Mouse (Mus musculus): ENCODE measurements around the gene C1qc. TPM values are rescaled to one million over a fixed set of nuclear protein-coding genes. Genes with fewer than 3 reads are reported as not detected.

The C1qc gene
- polyA plus RNA-seq, 1 experiment from 2014 or later = 20.8 TPM

- no peak overlapping the region for H3K27ac ChIP-seq (ENCODE audit: low read length)
- no peaks in the 10 kb centered on the region for H3K36me3 ChIP-seq (ENCODE audit: control insufficient read depth, insufficient read depth, low read length)
- no peak overlapping the region for H3K9ac ChIP-seq (ENCODE audit: low read depth, low read length)
Observed at GRCm38 (mm10) chr4:136868371-136868770, 24.5 kb downstream of the C1qc start.

GRCm38 (mm10) chr4:136867690-136868345 is 25.0 kb downstream of the C1qc start:
- Histone ChIP-seq H3K27me3 (ENCODE audit: control insufficient read depth, insufficient read depth, low read depth, low read length) (no peaks in the 10 kb centered on the region), H3K27ac (ENCODE audit: low read length) (no peak overlapping the region), H3K4me3 (ENCODE audit: low read depth, low read length) (no peak overlapping the region), H3K9me3 (replicated peaks; ENCODE audit: control insufficient read depth, low read length, poor library complexity, severe bottlenecking) (no peaks in the 10 kb centered on the region), H3K36me3 (ENCODE audit: control insufficient read depth, insufficient read depth, low read length) (no peaks in the 10 kb centered on the region), H3K9ac (ENCODE audit: low read depth, low read length) (no peak overlapping the region), H3K4me2 (ENCODE audit: low read length) (no peak overlapping the region), H3K4me1 (ENCODE audit: control insufficient read depth, insufficient read depth, low read length) (peaks cover 23% of the 10 kb centered on the region)
- 10% methylated on average over 12 of the region's 12 CpGs for WGBS
- ATAC-seq = no peak

More at GRCm38 (mm10) chr4:136868371-136868770, 24.5 kb downstream of the C1qc start:
- WGBS = 78% methylated on average over 6 of the region's 6 CpGs
- Histone ChIP-seq H3K4me1 (ENCODE audit: control insufficient read depth, insufficient read depth, low read length) (peaks cover 23% of the 10 kb centered on the region), H3K4me3 (ENCODE audit: low read depth, low read length) (no peak overlapping the region), H3K27me3 (ENCODE audit: control insufficient read depth, insufficient read depth, low read depth, low read length) (no peaks in the 10 kb centered on the region), H3K4me2 (ENCODE audit: low read length) (no peak overlapping the region), H3K9me3 (replicated peaks; ENCODE audit: control insufficient read depth, low read length, poor library complexity, severe bottlenecking) (no peaks in the 10 kb centered on the region)
- ATAC-seq = no peak

GRCm38 (mm10) chr4:136865531-136865930 is 27.3 kb downstream of the C1qc start:
- no peaks in the 10 kb centered on the region for H3K9me3 ChIP-seq (replicated peaks; ENCODE audit: control insufficient read depth, low read length, poor library complexity, severe bottlenecking)
- peak overlapping the region; percentile 5; the same call in 1 of the 2 replicates for H3K4me2 ChIP-seq (ENCODE audit: low read length)
- H3K4me1 ChIP-seq (ENCODE audit: control insufficient read depth, insufficient read depth, low read length) = peaks cover 29% of the 10 kb centered on the region
- no peaks in the 10 kb centered on the region for H3K36me3 ChIP-seq (ENCODE audit: control insufficient read depth, insufficient read depth, low read length)
- ATAC-seq = no peak
- H3K4me3 ChIP-seq (ENCODE audit: low read depth, low read length) = no peak overlapping the region
- no peaks in the 10 kb centered on the region for H3K27me3 ChIP-seq (ENCODE audit: control insufficient read depth, insufficient read depth, low read depth, low read length)
- peak overlapping the region; percentile 69 for H3K27ac ChIP-seq (ENCODE audit: low read length)
- peak overlapping the region; percentile 15; the same call in 1 of the 2 replicates for H3K9ac ChIP-seq (ENCODE audit: low read depth, low read length)
- WGBS = 48% methylated on average over 5 of the region's 5 CpGs

- peaks cover 29% of the 10 kb centered on the region for H3K4me1 ChIP-seq (ENCODE audit: control insufficient read depth, insufficient read depth, low read length)
- no peak overlapping the region for H3K4me3 ChIP-seq (ENCODE audit: low read depth, low read length)
- H3K9ac ChIP-seq (ENCODE audit: low read depth, low read length) = peak overlapping the region; percentile 15; the same call in 1 of the 2 replicates
- no peaks in the 10 kb centered on the region for H3K9me3 ChIP-seq (replicated peaks; ENCODE audit: control insufficient read depth, low read length, poor library complexity, severe bottlenecking)
- peak overlapping the region; percentile 69 for H3K27ac ChIP-seq (ENCODE audit: low read length)
- H3K27me3 ChIP-seq (ENCODE audit: control insufficient read depth, insufficient read depth, low read depth, low read length) = no peaks in the 10 kb centered on the region
- no peaks in the 10 kb centered on the region for H3K36me3 ChIP-seq (ENCODE audit: control insufficient read depth, insufficient read depth, low read length)
- WGBS = 3% methylated on average over 15 of the region's 15 CpGs
- peak; percentile 44; the same call in 1 of the 2 replicates for ATAC-seq
- H3K4me2 ChIP-seq (ENCODE audit: low read length) = peak overlapping the region; percentile 5; the same call in 1 of the 2 replicates
Observed at GRCm38 (mm10) chr4:136864751-136865470, 28.0 kb downstream of the C1qc start.

GRCm38 (mm10) chr4:136863517-136863916 is 29.3 kb downstream of the C1qc start:
- H3K9me3 ChIP-seq (replicated peaks; ENCODE audit: control insufficient read depth, low read length, poor library complexity, severe bottlenecking) = no peaks in the 10 kb centered on the region
- H3K9ac ChIP-seq (ENCODE audit: low read depth, low read length) = no peak overlapping the region
- H3K27me3 ChIP-seq (ENCODE audit: control insufficient read depth, insufficient read depth, low read depth, low read length) = no peaks in the 10 kb centered on the region
- ATAC-seq = no peak
- H3K4me2 ChIP-seq (ENCODE audit: low read length) = no peak overlapping the region
- WGBS = 13% methylated on average over 9 of the region's 9 CpGs
- H3K27ac ChIP-seq (ENCODE audit: low read length) = no peak overlapping the region
- H3K36me3 ChIP-seq (ENCODE audit: control insufficient read depth, insufficient read depth, low read length) = no peaks in the 10 kb centered on the region
- peaks cover 29% of the 10 kb centered on the region for H3K4me1 ChIP-seq (ENCODE audit: control insufficient read depth, insufficient read depth, low read length)
- H3K4me3 ChIP-seq (ENCODE audit: low read depth, low read length) = no peak overlapping the region

- H3K9ac ChIP-seq (ENCODE audit: low read depth, low read length) = no peak overlapping the region
- no peaks in the 10 kb centered on the region for H3K9me3 ChIP-seq (replicated peaks; ENCODE audit: control insufficient read depth, low read length, poor library complexity, severe bottlenecking)
- no peaks in the 10 kb centered on the region for H3K36me3 ChIP-seq (ENCODE audit: control insufficient read depth, insufficient read depth, low read length)
- WGBS = 67% methylated on average over 2 of the region's 2 CpGs
- peaks cover 23% of the 10 kb centered on the region for H3K4me1 ChIP-seq (ENCODE audit: control insufficient read depth, insufficient read depth, low read length)
- peak overlapping the region; percentile 45; the same call in 1 of the 2 replicates for H3K27ac ChIP-seq (ENCODE audit: low read length)
- no peaks in the 10 kb centered on the region for H3K27me3 ChIP-seq (ENCODE audit: control insufficient read depth, insufficient read depth, low read depth, low read length)
- ATAC-seq = no peak
- no peak overlapping the region for H3K4me3 ChIP-seq (ENCODE audit: low read depth, low read length)
- H3K4me2 ChIP-seq (ENCODE audit: low read length) = no peak overlapping the region
Observed at GRCm38 (mm10) chr4:136862411-136862810, 30.5 kb downstream of the C1qc start.

GRCm38 (mm10) chr4:136861806-136862205 is 31.1 kb downstream of the C1qc start:
- H3K4me2 ChIP-seq (ENCODE audit: low read length) = no peak overlapping the region
- H3K9me3 ChIP-seq (replicated peaks; ENCODE audit: control insufficient read depth, low read length, poor library complexity, severe bottlenecking) = no peaks in the 10 kb centered on the region
- H3K4me3 ChIP-seq (ENCODE audit: low read depth, low read length) = no peak overlapping the region
- H3K4me1 ChIP-seq (ENCODE audit: control insufficient read depth, insufficient read depth, low read length) = peaks cover 23% of the 10 kb centered on the region
- no peaks in the 10 kb centered on the region for H3K27me3 ChIP-seq (ENCODE audit: control insufficient read depth, insufficient read depth, low read depth, low read length)
- 2% methylated on average over 17 of the region's 17 CpGs for WGBS
- peak; percentile 43; the same call in 1 of the 2 replicates for ATAC-seq
- no peaks in the 10 kb centered on the region for H3K36me3 ChIP-seq (ENCODE audit: control insufficient read depth, insufficient read depth, low read length)
- peak overlapping the region; percentile 45; the same call in 1 of the 2 replicates for H3K27ac ChIP-seq (ENCODE audit: low read length)
- H3K9ac ChIP-seq (ENCODE audit: low read depth, low read length) = 0 out of 2 replicates have a peak overlapping the region, but pooled peaks have one; percentile 22

- H3K4me2 ChIP-seq (ENCODE audit: low read length) = no peak overlapping the region
- H3K27ac ChIP-seq (ENCODE audit: low read length) = no peak overlapping the region
- ATAC-seq = no peak
- no peaks in the 10 kb centered on the region for H3K9me3 ChIP-seq (replicated peaks; ENCODE audit: control insufficient read depth, low read length, poor library complexity, severe bottlenecking)
- no peaks in the 10 kb centered on the region for H3K36me3 ChIP-seq (ENCODE audit: control insufficient read depth, insufficient read depth, low read length)
- H3K4me3 ChIP-seq (ENCODE audit: low read depth, low read length) = no peak overlapping the region
- 87% methylated on average over 7 of the region's 7 CpGs for WGBS
- H3K9ac ChIP-seq (ENCODE audit: low read depth, low read length) = no peak overlapping the region
- no peaks in the 10 kb centered on the region for H3K27me3 ChIP-seq (ENCODE audit: control insufficient read depth, insufficient read depth, low read depth, low read length)
- peaks cover 13% of the 10 kb centered on the region for H3K4me1 ChIP-seq (ENCODE audit: control insufficient read depth, insufficient read depth, low read length)
Observed at GRCm38 (mm10) chr4:136860022-136860421, 32.8 kb downstream of the C1qc start.

- 22% methylated on average over 6 of the region's 6 CpGs for WGBS
Observed at GRCm38 (mm10) chr4:136855081-136855480, 37.8 kb downstream of the C1qc start.

More at GRCm38 (mm10) chr4:136855081-136855480, 37.8 kb downstream of the C1qc start:
- H3K9ac ChIP-seq (ENCODE audit: low read depth, low read length) = no peak overlapping the region
- no peaks in the 10 kb centered on the region for H3K36me3 ChIP-seq (ENCODE audit: control insufficient read depth, insufficient read depth, low read length)
- no peak for ATAC-seq
- no peaks in the 10 kb centered on the region for H3K4me1 ChIP-seq (ENCODE audit: control insufficient read depth, insufficient read depth, low read length)
- H3K9me3 ChIP-seq (replicated peaks; ENCODE audit: control insufficient read depth, low read length, poor library complexity, severe bottlenecking) = no peaks in the 10 kb centered on the region
- H3K27ac ChIP-seq (ENCODE audit: low read length) = no peak overlapping the region
- no peaks in the 10 kb centered on the region for H3K27me3 ChIP-seq (ENCODE audit: control insufficient read depth, insufficient read depth, low read depth, low read length)
- H3K4me3 ChIP-seq (ENCODE audit: low read depth, low read length) = no peak overlapping the region
- no peak overlapping the region for H3K4me2 ChIP-seq (ENCODE audit: low read length)
